Mouse (Mus musculus): Measurements from ENCODE around the gene Als2. TPM values are rescaled to one million over a fixed set of nuclear protein-coding genes. Genes with fewer than 3 reads are reported as not detected.

Als2 gene
- total RNA-seq, 2 experiments from 2014 or later: 22.8 to 24.7 TPM

- DNase-seq (ENCODE audit: low spot score in 2 of 2): no peak
Observed at GRCm38 (mm10) chr1:59212076-59212779, 24.8 kb downstream of the Als2 start.

GRCm38 (mm10) chr1:59211651-59212050 is 25.4 kb downstream of the Als2 start:
- DNase-seq (ENCODE audit: low spot score in 2 of 2): no peak

GRCm38 (mm10) chr1:59208331-59208730 is 28.7 kb downstream of the Als2 start:
- DNase-seq (ENCODE audit: low spot score in 2 of 2): no peak

GRCm38 (mm10) chr1:59204489-59204888 is 32.5 kb downstream of the Als2 start:
- DNase-seq (ENCODE audit: low spot score in 2 of 2): no peak

GRCm38 (mm10) chr1:59202367-59202766 is 34.7 kb downstream of the Als2 start:
- no peak for DNase-seq (ENCODE audit: low spot score in 2 of 2)

GRCm38 (mm10) chr1:59201561-59201960 is 35.5 kb downstream of the Als2 start:
- DNase-seq (ENCODE audit: low spot score in 2 of 2): no peak

- no peak for DNase-seq (ENCODE audit: low spot score in 2 of 2)
Observed at GRCm38 (mm10) chr1:59200960-59201359, 36.1 kb downstream of the Als2 start.

- no peak for DNase-seq (ENCODE audit: low spot score in 2 of 2)
Observed at GRCm38 (mm10) chr1:59194979-59195378, 42.1 kb downstream of the Als2 start.

- DNase-seq (ENCODE audit: low spot score in 2 of 2): no peak
Observed at GRCm38 (mm10) chr1:59187786-59188185, 49.2 kb downstream of the Als2 start.

- no peak for DNase-seq (ENCODE audit: low spot score in 2 of 2)
Observed at GRCm38 (mm10) chr1:59186317-59186716, 50.7 kb downstream of the Als2 start.

- DNase-seq (ENCODE audit: low spot score in 2 of 2): no peak
Observed at GRCm38 (mm10) chr1:59185410-59185809, 51.6 kb downstream of the Als2 start.

- DNase-seq (ENCODE audit: low spot score in 2 of 2): no peak
Observed at GRCm38 (mm10) chr1:59183045-59183444, 54.0 kb downstream of the Als2 start.

GRCm38 (mm10) chr1:59182373-59182772 is 54.7 kb downstream of the Als2 start:
- no peak for DNase-seq (ENCODE audit: low spot score in 2 of 2)

GRCm38 (mm10) chr1:59180003-59180402 is 57.0 kb downstream of the Als2 start:
- DNase-seq (ENCODE audit: low spot score in 2 of 2): no peak

- DNase-seq (ENCODE audit: low spot score in 2 of 2): no peak
Observed at GRCm38 (mm10) chr1:59178401-59178800, 58.6 kb downstream of the Als2 start.

GRCm38 (mm10) chr1:59174514-59175373 is 62.3 kb downstream of the Als2 start:
- no peak for DNase-seq (ENCODE audit: low spot score in 2 of 2)

- DNase-seq (ENCODE audit: low spot score in 2 of 2): no peak
Observed at GRCm38 (mm10) chr1:59173023-59173422, 64.0 kb downstream of the Als2 start.

GRCm38 (mm10) chr1:59171875-59172274 is 65.2 kb downstream of the Als2 start:
- DNase-seq (ENCODE audit: low spot score in 2 of 2): no peak

- no peak for DNase-seq (ENCODE audit: low spot score in 2 of 2)
Observed at GRCm38 (mm10) chr1:59170290-59170689, 66.7 kb downstream of the Als2 start.

GRCm38 (mm10) chr1:59169586-59169985 is 67.4 kb downstream of the Als2 start:
- no peak for DNase-seq (ENCODE audit: low spot score in 2 of 2)

- no peak for DNase-seq (ENCODE audit: low spot score in 2 of 2)
Observed at GRCm38 (mm10) chr1:59168556-59168955, 68.5 kb downstream of the Als2 start.

GRCm38 (mm10) chr1:59167654-59168425 is 69.2 kb downstream of the Als2 start:
- DNase-seq (ENCODE audit: low spot score in 2 of 2): no peak
